Mouse (Mus musculus) forebrain, postnatal 0 days (tissue): ENCODE measurements at regions not wholly inside any gene's neighbourhood (a gene's known extent, or its start where the extent isn't known, plus 50 kb on each side); places are given as distances from the start of the nearest gene placed in this dataset.
"Not testable (repeated sequence)": the region's sequence is repeated elsewhere in the genome, so short reads cannot be mapped to it uniquely, and the experiment has no call there.

Experiments used
- ATAC-seq: fragments of 200-750 bp; cut with Nextera tagmentation; 2 replicates; pipeline ENCODE4 v1.8.0; 2017; ENCODE audit warnings: mild to moderate bottlenecking, moderate library complexity
- DNase-seq: peaks from one replicate; pipeline ENCODE4 v3.0.0-alpha.2; 2015
- H3K27ac ChIP-seq: fragments of 300-500 bp; sonication (generic); 2 replicates; pipeline ENCODE4 v1.5.1; 2014; ENCODE audit warnings: low read depth, mild to moderate bottlenecking, antibody characterized with exemption, low read length, moderate library complexity, mixed read lengths
- H3K27me3 ChIP-seq: fragments of 300-500 bp; sonication (generic); 2 replicates; pipeline ENCODE4 v1.6.1; 2014; ENCODE audit warnings: mild to moderate bottlenecking, low read length, mixed read lengths; ENCODE audit not compliant: insufficient read depth
- H3K36me3 ChIP-seq: fragments of 300-500 bp; sonication (generic); 2 replicates; pipeline ENCODE4 v1.6.1; 2014; ENCODE audit warnings: mild to moderate bottlenecking, moderate library complexity; ENCODE audit not compliant: insufficient read depth
- H3K4me1 ChIP-seq: fragments of 300-500 bp; sonication (generic); 2 replicates; pipeline ENCODE4 v1.6.1; 2014; ENCODE audit warnings: antibody characterized with exemption; ENCODE audit not compliant: insufficient read depth
- H3K4me2 ChIP-seq: fragments of 300-500 bp; sonication (generic); 2 replicates; pipeline ENCODE4 v1.6.1; 2014; ENCODE audit warnings: low read depth, mild to moderate bottlenecking, moderate library complexity
- H3K4me3 ChIP-seq: fragments of 300-500 bp; sonication (generic); 2 replicates; pipeline ENCODE4 v1.5.1; 2014; ENCODE audit warnings: low read depth, low read length, mixed read lengths
- H3K9ac ChIP-seq: fragments of 300-500 bp; sonication (generic); 2 replicates; pipeline ENCODE4 v1.6.1; 2014; ENCODE audit warnings: mild to moderate bottlenecking
- H3K9me3 ChIP-seq: fragments of 300-500 bp; sonication (generic); 2 replicates; pipeline ENCODE4 v1.6.1; 2016; ENCODE audit warnings: low read length
- CTCF ChIP-seq: sonication (generic); IDR thresholded peaks from 2 replicates; pipeline ENCODE4 v1.5.1; 2016; ENCODE audit warnings: antibody characterized with exemption, control low read depth, low read depth
- WGBS: fragments of 180-500 bp; shearing (Covaris S2); extraction: QIAGEN DNeasy Blood & Tissue Kit; methylation state at CpG from one replicate; pipeline ENCODE4 v1.1.7; 2014; 5-methylcytosine and 5-hydroxymethylcytosine counted together

GRCm38 (mm10) chr13:39411471-39412251 lies 451.0 kb upstream of the Slc35b3 start:
- WGBS, result 39% methylated on average over 14 of the region's 14 CpGs
- ATAC-seq (no peak), DNase-seq (no peak)
- H3K9me3 ChIP-seq, result no peaks in the 10 kb centered on the region
- H3K36me3 ChIP-seq, result no peaks in the 10 kb centered on the region
- no peak for TF ChIP-seq CTCF
- no peak overlapping the region for H3K4me2 ChIP-seq
- H3K27ac ChIP-seq, result no peak overlapping the region
- no peaks in the 10 kb centered on the region for H3K27me3 ChIP-seq
- no peak overlapping the region for H3K9ac ChIP-seq
- H3K4me1 ChIP-seq, result no peaks in the 10 kb centered on the region
- no peak overlapping the region for H3K4me3 ChIP-seq

- Histone ChIP-seq H3K27ac (no peak overlapping the region), H3K9me3 (no peaks in the 10 kb centered on the region), H3K4me3 (no peak overlapping the region), H3K4me1 (no peaks in the 10 kb centered on the region), H3K4me2 (no peak overlapping the region), H3K9ac (no peak overlapping the region), H3K27me3 (no peaks in the 10 kb centered on the region), H3K36me3 (no peaks in the 10 kb centered on the region)
- DNase-seq, result no peak
- WGBS, result 95% methylated on average over 3 of the region's 3 CpGs
- TF ChIP-seq CTCF, result no peak
- no peak for ATAC-seq
Measured at GRCm38 (mm10) chr13:39392589-39392988, 431.9 kb upstream of the Slc35b3 start.

GRCm38 (mm10) chr13:39392151-39392550 lies 431.5 kb upstream of the Slc35b3 start:
- H3K9me3 ChIP-seq, DNase-seq, H3K4me3 ChIP-seq, ATAC-seq, H3K27me3 ChIP-seq, H3K36me3 ChIP-seq, H3K4me1 ChIP-seq, H3K4me2 ChIP-seq, H3K27ac ChIP-seq, H3K9ac ChIP-seq: not testable (repeated sequence)
- WGBS, result 90% methylated on average over 1 of the region's 1 CpGs

GRCm38 (mm10) chr13:39376677-39377076 lies 416.0 kb upstream of the Slc35b3 start:
- H3K27me3 ChIP-seq, result no peaks in the 10 kb centered on the region
- H3K9ac ChIP-seq, result no peak overlapping the region
- no peak overlapping the region for H3K4me3 ChIP-seq
- 81% methylated on average over 8 of the region's 8 CpGs for WGBS
- H3K4me1 ChIP-seq, result no peaks in the 10 kb centered on the region
- DNase-seq, result no peak
- ATAC-seq, result no peak
- TF ChIP-seq CTCF, result no peak
- H3K36me3 ChIP-seq, result no peaks in the 10 kb centered on the region
- H3K27ac ChIP-seq, result no peak overlapping the region
- H3K4me2 ChIP-seq, result no peak overlapping the region
- H3K9me3 ChIP-seq, result no peaks in the 10 kb centered on the region

- H3K4me2 ChIP-seq, result no peak overlapping the region
- H3K27me3 ChIP-seq, result no peaks in the 10 kb centered on the region
- no peaks in the 10 kb centered on the region for H3K4me1 ChIP-seq
- no peaks in the 10 kb centered on the region for H3K9me3 ChIP-seq
- no peak overlapping the region for H3K4me3 ChIP-seq
- TF ChIP-seq CTCF, result no peak
- no peak overlapping the region for H3K9ac ChIP-seq
- DNase-seq (no peak), ATAC-seq (no peak)
- WGBS, result 86% methylated on average over 6 of the region's 6 CpGs
- no peaks in the 10 kb centered on the region for H3K36me3 ChIP-seq
- H3K27ac ChIP-seq, result no peak overlapping the region
Measured at GRCm38 (mm10) chr13:39376269-39376668, 415.6 kb upstream of the Slc35b3 start.

- Histone ChIP-seq H3K27me3 (no peaks in the 10 kb centered on the region), H3K36me3 (no peaks in the 10 kb centered on the region), H3K4me1 (no peaks in the 10 kb centered on the region), H3K4me2 (no peak overlapping the region), H3K9ac (no peak overlapping the region), H3K4me3 (no peak overlapping the region), H3K9me3 (no peaks in the 10 kb centered on the region), H3K27ac (no peak overlapping the region)
- WGBS, result 74% methylated on average over 3 of the region's 3 CpGs
- DNase-seq (no peak), ATAC-seq (no peak)
- TF ChIP-seq CTCF, result peak; percentile 29; the same call in 1 of the 2 replicates
Measured at GRCm38 (mm10) chr13:39372565-39372964, 411.9 kb upstream of the Slc35b3 start.

GRCm38 (mm10) chr13:39363637-39364036 lies 403.0 kb upstream of the Slc35b3 start:
- no peaks in the 10 kb centered on the region for H3K27me3 ChIP-seq
- DNase-seq, result no peak
- WGBS, result 52% methylated on average over 4 of the region's 4 CpGs
- H3K4me1 ChIP-seq, result no peaks in the 10 kb centered on the region
- H3K9me3 ChIP-seq, result no peaks in the 10 kb centered on the region
- no peak overlapping the region for H3K4me2 ChIP-seq
- H3K4me3 ChIP-seq, result no peak overlapping the region
- no peak overlapping the region for H3K9ac ChIP-seq
- TF ChIP-seq CTCF, result peak; percentile 21; the same call in 1 of the 2 replicates
- no peak overlapping the region for H3K27ac ChIP-seq
- no peaks in the 10 kb centered on the region for H3K36me3 ChIP-seq
- ATAC-seq, result no peak
